Mouse (Mus musculus): Measurements from ENCODE around the gene Klhl5.

The Klhl5 gene

DNA sequence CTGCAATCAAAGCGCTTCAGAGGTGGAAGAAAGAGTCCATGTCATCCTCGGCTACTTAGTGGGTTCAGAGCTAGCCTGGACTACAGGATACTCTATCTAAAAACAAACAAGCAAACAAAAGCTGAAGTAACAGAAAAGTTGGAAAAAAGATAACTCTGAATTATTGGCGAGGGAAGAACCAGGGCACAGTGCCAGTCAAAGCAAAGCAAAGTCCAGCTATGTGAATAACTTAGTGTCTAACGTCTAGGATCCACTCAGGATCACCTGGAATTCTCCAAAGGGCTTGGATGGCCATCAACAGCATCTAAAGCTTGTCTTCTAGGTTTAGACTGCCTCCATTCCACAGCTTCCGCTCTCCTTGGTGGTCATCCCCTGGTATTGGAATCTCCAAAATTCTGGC lies 9.9 kb upstream of the Klhl5 start:
- DNase-seq (ENCODE audit: low spot score): no peak

- DNase-seq (ENCODE audit: low spot score): no peak
Measured at GRCm38 (mm10) chr5:65100002-65100401, 7.3 kb upstream of the Klhl5 start.

DNA sequence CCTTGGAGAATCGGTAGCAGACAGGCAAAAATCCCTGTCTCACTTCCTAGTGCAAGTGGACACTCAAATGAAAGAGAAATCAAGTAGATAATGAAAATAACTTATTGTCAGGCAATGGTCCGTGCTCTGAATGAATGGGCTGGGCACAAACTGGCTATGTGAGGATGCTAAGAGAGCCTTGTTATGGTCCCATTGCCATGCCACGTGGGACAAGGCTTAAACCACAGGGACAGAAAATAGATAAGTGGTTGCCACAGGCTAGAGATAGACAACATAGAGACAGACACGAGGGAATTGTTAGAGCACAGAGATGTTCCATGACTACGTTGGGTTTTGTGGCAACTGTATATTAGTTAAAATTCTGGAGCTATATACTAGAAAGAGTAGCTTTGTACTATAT lies 6.1 kb upstream of the Klhl5 start:
- no peak for DNase-seq (ENCODE audit: low spot score)

- DNase-seq (ENCODE audit: low spot score): no peak
Measured at GRCm38 (mm10) chr5:65101621-65102020, 5.7 kb upstream of the Klhl5 start.

DNA sequence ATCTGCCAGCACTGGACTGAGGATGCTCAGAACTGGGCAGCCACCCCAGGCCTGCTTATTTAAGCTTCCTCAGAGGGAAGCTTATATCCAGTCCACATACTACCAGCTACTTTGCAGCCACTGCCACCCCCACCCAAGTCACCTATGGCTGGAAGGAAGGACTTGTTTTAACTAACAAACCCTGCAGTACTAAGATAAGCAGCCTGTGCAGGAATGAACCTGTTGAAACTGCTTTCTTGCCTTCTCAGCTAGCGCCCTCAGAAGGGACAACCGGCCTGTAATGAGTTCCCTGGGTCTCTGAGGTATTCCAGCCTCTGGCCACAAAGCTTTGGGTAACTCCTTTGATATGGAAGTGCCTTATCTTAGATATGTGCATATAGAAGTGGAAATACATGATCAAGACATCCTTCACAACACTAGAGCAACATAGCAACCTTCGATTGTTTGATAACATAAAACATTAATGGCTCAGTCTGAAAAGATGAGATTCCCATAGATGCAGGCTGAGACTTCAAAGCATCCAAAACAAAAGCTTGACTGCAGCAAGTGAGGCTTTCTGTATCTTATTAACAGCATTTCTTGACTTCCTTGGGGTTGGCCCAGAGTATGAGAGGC lies 5.2 kb upstream of the Klhl5 start:
- DNase-seq (ENCODE audit: low spot score): no peak

DNA sequence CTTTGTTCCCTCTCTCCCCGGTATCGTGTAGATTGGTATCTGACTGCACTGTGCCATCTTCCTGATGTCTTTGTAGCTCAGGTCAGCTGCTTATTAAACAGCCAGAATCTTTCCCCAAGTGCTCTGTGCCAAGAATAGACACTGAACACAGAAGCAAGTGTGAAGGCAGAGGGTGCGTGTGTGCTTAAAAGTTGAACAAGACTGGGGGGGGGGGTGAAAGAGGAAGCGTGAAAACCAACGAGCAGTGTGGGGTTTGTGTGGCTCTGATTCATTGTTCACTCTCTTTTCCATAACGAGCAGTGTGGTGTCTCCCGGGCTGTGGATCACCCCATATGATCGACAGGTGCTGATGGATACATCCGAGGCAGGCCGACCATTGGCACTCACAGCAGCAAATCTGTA lies 4.7 kb upstream of the Klhl5 start:
- DNase-seq (ENCODE audit: low spot score): no peak

DNA sequence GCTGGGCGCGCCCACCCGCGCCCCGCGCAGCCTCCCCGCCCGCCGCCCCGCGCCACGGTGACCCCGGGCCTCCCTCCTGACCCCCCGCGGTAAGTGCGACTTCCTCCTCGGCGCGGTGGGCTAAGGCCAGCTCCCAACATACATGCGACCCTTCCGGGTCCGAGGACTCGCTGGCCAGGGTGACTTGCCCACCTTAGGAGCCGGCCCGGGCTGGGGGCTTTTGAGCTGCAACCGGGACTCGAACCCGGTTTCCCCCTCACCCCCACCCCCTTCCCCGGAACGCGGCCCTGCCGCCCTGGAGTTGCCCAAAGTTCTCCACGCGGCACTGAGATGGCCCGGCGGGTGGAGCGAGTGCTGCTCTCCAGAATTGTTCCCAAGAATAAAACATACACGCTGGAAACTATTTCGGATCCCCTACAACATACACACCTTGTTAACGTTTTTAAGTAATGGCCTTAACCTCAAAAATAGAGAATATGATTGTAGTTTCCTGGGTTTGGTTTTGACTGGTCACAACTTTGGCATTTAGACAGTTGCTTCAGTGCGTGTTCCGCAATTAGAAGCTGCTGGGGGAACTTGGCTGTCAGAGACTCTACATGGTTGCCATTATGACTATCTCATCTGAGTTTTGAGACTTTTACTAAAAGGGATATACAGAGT lies 564 bp downstream of the Klhl5 start:
- peak; percentile 46 for DNase-seq (ENCODE audit: low spot score)

DNA sequence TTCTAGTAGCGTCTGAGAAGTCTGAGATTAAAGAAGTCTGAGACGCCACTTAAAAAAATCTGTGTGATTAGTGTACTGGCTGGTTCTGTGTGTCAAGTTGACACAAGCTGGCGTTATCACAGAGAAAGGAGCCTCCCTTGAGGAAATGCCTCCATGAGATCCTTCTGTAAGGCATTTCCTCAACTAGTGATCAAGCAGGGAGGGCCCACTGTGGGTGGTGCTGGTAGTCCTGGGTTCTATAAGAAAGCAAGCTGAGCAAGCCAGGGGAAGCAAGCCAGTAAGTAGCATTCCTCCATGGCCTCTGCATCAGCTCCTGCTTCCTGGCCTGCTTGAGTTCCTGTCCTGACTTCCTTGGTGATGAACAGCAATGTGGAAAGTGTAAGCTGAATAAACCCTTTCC lies 4.9 kb downstream of the Klhl5 start:
- peak; percentile 57 for DNase-seq (ENCODE audit: low spot score)

GRCm38 (mm10) chr5:65113323-65113722 lies 6.0 kb downstream of the Klhl5 start:
- DNase-seq (ENCODE audit: low spot score): peak; percentile 84

DNA sequence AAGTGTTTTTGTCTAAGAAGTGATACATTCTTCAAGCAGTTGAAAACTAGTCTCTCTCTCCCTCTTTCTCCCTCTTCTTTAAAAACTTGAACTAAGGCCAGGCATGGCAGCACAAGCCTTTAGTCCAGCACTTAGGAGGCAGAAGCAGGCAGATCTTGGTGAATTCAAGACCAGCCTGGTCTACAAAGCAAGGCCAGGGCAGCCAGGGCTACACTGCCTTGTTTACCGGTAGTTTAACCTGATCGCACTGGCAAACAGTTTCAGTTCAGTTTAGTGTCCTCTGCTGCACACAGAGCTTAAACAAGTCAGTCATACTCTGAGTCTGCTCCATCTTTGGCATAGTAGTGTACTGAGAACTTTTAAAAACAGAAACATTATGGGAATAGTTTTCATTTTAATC lies 9.4 kb downstream of the Klhl5 start:
- DNase-seq (ENCODE audit: low spot score): no peak

DNA sequence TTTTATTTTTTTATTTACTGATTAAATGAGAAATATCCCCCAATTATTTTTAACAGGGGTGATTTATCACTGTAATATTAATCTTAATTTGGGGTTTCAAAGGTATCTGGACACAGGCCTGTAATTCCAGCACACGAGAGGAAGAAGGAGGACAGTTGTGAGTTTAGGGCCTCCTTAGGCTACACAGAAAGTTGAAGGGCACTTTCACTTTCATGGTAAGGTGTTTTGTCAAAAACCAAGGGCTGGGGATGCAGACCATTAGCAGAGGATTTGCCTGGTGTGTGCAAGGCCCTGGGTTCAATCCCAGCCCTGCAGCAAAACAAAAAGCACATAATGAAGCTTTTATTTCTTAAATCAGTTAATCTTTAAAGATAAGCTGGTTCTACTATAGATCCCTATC lies 12.2 kb downstream of the Klhl5 start:
- no peak for DNase-seq (ENCODE audit: low spot score)

DNA sequence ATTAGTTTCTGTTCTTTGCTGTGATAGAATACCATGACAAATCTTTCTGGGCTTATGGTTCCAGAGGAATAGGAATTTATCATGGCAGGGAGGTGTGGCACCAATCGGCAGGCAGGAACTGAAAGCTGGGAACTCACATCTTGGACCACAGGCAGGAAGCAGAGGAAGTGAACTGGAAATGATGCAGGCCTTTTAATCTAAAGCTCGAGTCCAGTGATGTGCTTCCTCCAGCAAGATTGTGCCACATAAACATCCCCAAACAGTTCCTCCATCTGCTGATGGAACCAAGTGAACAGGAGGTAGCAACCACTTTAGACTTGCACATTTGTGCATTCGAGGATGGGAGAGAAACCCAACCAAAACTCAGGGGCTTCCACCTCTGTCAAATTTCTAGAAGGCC lies 12.6 kb downstream of the Klhl5 start:
- DNase-seq (ENCODE audit: low spot score): peak; percentile 76

GRCm38 (mm10) chr5:65122616-65123015 lies 15.3 kb downstream of the Klhl5 start:
- no peak for DNase-seq (ENCODE audit: low spot score)

DNA sequence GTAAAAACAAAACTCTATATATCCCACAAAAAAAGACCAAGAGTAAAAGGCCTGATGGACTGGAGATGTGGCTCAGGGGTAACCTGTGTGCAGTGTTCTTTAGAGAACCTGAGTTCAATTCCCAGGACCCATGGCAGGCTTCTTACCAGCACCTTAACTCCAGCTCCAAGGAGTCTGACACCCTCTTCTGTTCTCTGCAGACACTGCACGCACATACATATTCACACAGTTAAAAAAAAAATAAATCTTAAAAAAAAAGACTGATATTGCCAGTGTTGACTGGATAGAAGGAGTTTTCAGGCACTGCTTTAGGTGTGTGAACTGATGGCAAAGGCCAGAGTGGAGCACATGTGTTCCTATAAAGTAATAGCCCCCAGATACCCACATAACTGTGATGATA lies 18.8 kb downstream of the Klhl5 start:
- DNase-seq (ENCODE audit: low spot score): no peak

DNA sequence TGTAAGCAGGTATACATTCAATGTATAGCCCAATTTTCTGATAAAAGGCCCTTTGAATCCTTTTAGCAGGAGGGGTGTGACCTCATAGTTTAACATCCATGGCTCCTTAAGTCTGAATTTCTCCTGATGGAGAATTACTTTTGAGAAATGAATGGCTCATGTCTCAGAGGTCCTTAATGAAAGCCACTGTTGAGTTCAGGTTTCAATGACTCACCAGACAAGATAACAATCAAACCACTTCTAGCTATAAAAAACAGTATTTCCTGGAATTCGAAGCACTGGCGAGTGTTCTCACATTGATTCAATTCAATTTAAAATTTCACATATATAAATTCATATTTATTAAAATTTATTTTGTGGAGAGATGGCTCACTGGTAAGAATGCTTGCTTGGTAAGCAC lies 21.1 kb downstream of the Klhl5 start:
- DNase-seq (ENCODE audit: low spot score): no peak

DNA sequence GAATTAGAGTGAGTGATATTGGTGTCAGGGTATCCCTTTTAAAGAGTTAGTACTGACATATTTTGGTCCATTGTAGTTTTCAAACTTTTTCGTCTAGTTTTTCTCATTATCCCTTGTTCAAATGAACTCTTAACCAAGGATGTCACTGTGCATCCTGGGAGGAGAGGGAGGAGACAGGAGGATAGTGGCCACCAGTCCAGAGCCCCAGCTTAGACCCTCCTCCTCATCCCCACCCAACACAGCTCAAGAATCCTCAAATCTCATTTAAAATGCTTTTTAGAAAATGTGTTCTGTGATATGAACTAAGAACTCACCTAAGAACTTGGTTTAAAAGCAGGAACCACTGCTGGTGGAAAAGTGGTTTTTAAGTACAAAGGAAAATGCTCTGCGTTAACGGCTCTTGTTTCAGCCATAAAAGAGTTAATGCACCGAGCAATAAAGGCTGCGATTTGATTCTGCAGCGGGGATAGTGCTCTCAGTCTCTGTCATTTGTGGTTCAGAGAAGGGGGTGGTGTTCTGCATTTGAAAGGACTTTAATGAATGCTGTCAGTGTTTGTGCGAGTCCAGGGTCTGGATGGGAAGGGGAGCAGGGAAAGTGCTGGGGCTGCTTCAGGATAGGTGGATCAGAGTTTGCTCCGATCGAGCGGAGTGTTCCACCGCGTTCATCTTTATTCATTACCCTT lies 23.3 kb downstream of the Klhl5 start:
- no peak for DNase-seq (ENCODE audit: low spot score)

GRCm38 (mm10) chr5:65131211-65131879 lies 24.0 kb downstream of the Klhl5 start:
- DNase-seq (ENCODE audit: low spot score): no peak

GRCm38 (mm10) chr5:65136159-65136558 lies 28.8 kb downstream of the Klhl5 start:
- DNase-seq (ENCODE audit: low spot score): no peak

- no peak for DNase-seq (ENCODE audit: low spot score)
Measured at GRCm38 (mm10) chr5:65137073-65137472, 29.7 kb downstream of the Klhl5 start.

DNA sequence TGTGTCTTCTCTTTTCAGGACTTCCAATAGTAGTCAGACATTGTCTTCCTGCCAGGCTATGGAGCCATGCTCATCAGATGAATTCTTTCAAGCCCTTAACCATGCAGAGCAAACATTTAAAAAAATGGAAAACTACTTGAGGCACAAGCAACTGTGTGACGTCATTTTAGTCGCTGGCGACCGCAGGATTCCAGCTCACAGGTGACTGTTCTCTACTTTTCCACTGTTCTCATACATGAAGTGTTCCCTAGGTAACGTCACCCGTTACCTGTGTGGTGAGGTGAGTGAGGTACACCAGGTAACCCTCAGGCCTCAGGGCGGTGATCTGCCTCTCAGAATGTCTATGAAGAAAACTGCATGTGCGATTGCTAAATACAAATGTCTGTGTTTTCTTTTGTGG lies 33.9 kb downstream of the Klhl5 start:
- DNase-seq (ENCODE audit: low spot score): no peak

DNA sequence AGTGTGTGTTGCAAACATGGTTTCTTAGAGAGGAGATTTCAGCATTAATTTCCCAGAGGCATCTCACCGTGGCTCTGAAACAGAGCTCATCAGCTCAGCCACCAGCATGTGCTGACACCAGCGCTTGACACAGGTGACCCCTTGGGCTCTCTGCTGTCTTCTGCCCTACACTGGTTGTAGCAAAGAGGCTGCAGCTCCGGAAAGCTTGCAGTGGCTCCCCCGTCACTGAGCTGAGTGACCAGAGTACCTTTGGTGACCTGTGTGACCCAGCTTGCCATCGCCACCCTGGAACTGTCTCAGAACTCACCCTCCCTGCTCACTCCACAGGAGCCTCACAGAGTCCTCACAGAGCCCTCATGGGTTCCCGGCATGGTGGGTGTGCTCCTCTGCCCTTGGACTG lies 34.9 kb downstream of the Klhl5 start:
- DNase-seq (ENCODE audit: low spot score): no peak

DNA sequence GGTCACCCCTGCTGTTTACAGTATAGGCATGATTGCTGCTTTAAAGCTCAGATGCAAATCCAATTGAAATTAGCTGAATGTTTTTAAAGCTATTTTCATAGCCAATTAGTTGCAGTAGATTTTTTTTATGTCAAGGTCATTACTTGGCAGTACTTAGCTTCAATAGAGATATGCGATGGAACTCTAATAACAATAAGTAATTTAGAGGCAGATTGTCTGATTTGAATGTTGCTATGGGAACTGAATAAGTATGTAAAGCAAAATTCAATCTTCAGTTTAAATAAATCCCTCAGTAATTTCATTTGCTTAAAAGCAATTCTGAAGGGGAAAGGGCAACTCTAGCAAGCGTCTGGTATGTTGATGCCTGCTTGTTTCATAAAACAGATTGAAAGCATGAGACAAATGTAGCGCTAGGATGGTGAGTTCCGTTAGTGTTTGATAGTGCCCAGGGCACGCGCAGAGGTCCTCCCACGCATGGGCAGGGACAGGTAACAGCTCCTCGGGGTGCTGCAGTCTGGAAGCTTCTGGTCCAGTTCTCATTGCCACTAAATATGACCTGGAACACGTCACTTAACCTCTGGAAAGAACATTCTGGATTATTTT lies 38.3 kb downstream of the Klhl5 start:
- DNase-seq (ENCODE audit: low spot score): no peak

DNA sequence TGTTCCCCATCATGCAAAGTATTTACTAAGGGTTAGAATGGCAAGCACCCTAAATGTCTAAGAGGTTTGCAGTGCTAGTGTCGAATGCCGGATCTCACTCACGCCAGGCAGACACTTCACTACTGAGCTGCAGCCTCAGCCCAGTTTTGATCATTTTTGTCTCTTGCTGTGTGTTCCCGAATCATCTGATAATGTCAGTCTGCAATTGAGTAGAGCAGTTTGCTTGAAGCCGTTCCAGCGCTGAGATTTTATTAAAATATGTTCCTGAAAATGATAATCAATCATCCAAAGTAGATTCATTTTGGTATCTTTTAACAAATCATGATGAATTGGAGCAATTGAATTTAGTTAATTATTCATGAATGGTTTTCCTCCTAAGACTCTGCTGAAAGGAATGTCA lies 39.4 kb downstream of the Klhl5 start:
- DNase-seq (ENCODE audit: low spot score): no peak

Measured in lung, postnatal 25 days (tissue).